Mouse (Mus musculus) lung, embryonic 14.5 days (tissue): ENCODE data around the gene Kcnn3. TPM values are rescaled to one million over a fixed set of nuclear protein-coding genes. Genes with fewer than 3 reads are reported as not detected.

Source experiments
- ATAC-seq: fragments of 200-750 bp; cut with Nextera tagmentation; 2 replicates; pipeline ENCODE4 v1.8.0; 2017; ENCODE audit warnings: mild to moderate bottlenecking, moderate TSS enrichment, moderate library complexity; ENCODE audit not compliant: insufficient read depth
- DNase-seq: peaks from one replicate; pipeline ENCODE4 v3.0.0-alpha.2; 2015
- H3K27ac ChIP-seq: fragments of 300-500 bp; sonication (generic); 2 replicates; pipeline ENCODE4 v1.5.1; 2014; ENCODE audit warnings: low read depth, mild to moderate bottlenecking, moderate library complexity
- H3K27me3 ChIP-seq: fragments of 300-500 bp; sonication (generic); 2 replicates; pipeline ENCODE4 v1.6.1; 2014; ENCODE audit warnings: low read length, control low read depth; ENCODE audit not compliant: insufficient read depth
- H3K36me3 ChIP-seq: fragments of 300-500 bp; sonication (generic); 2 replicates; pipeline ENCODE4 v1.6.1; 2014; ENCODE audit warnings: control low read depth; ENCODE audit not compliant: insufficient read depth
- H3K4me1 ChIP-seq: fragments of 300-500 bp; sonication (generic); 2 replicates; pipeline ENCODE4 v1.6.1; 2014; ENCODE audit warnings: antibody characterized with exemption, control low read depth; ENCODE audit not compliant: insufficient read depth
- H3K4me2 ChIP-seq: fragments of 300-500 bp; sonication (generic); 2 replicates; pipeline ENCODE4 v1.6.1; 2014; ENCODE audit warnings: mild to moderate bottlenecking
- H3K4me3 ChIP-seq: fragments of 300-500 bp; sonication (generic); 2 replicates; pipeline ENCODE4 v1.5.1; 2014; ENCODE audit warnings: low read depth, low read length
- H3K9ac ChIP-seq: fragments of 300-500 bp; sonication (generic); 2 replicates; pipeline ENCODE4 v1.6.1; 2014
- H3K9me3 ChIP-seq: fragments of 300-500 bp; sonication (generic); 2 replicates; pipeline ENCODE4 v1.6.1; 2016; ENCODE audit warnings: low read depth, low read length, control low read depth
- CTCF ChIP-seq: IDR thresholded peaks from 2 replicates; pipeline ENCODE4 v1.5.1; 2016; ENCODE audit warnings: antibody characterized with exemption, low read depth
- WGBS: fragments of 180-500 bp; shearing (Covaris S2); extraction: QIAGEN DNeasy Blood & Tissue Kit; methylation state at CpG from one replicate; pipeline ENCODE4 v1.1.7; 2014; 5-methylcytosine and 5-hydroxymethylcytosine counted together
- polyA plus RNA-seq: library from polyadenylated mRNA; unstranded; fragments of >200 nt; fragmentation: Nextera tagmentation; extraction: Ambion mirVana; gene quantifications from 2 replicates; pipeline ENCODE4 v1.2.1, GENCODE M21; 2014

Kcnn3 gene
- polyA plus RNA-seq, 1 experiment from 2014 or later = 1.0 TPM

GRCm38 (mm10) chr3:89633531-89633930 lies 113.6 kb downstream of the Kcnn3 start:
- H3K4me1 ChIP-seq = peaks cover 13% of the 10 kb centered on the region
- H3K27me3 ChIP-seq = no peaks in the 10 kb centered on the region
- WGBS = 87% methylated on average over 6 of the region's 6 CpGs
- DNase-seq = no peak
- ATAC-seq = no peak
- H3K36me3 ChIP-seq = no peaks in the 10 kb centered on the region
- no peak overlapping the region for H3K4me3 ChIP-seq
- no peak for TF ChIP-seq CTCF
- H3K4me2 ChIP-seq = no peak overlapping the region
- no peaks in the 10 kb centered on the region for H3K9me3 ChIP-seq
- H3K9ac ChIP-seq = no peak overlapping the region
- H3K27ac ChIP-seq = no peak overlapping the region

GRCm38 (mm10) chr3:89633941-89634340 lies 114.0 kb downstream of the Kcnn3 start:
- H3K4me3 ChIP-seq = no peak overlapping the region
- H3K4me1 ChIP-seq = peaks cover 13% of the 10 kb centered on the region
- H3K36me3 ChIP-seq = no peaks in the 10 kb centered on the region
- no peaks in the 10 kb centered on the region for H3K9me3 ChIP-seq
- no peak for TF ChIP-seq CTCF
- no peak overlapping the region for H3K4me2 ChIP-seq
- DNase-seq (no peak), ATAC-seq (no peak)
- H3K27ac ChIP-seq = no peak overlapping the region
- WGBS = 88% methylated on average over 6 of the region's 6 CpGs
- H3K9ac ChIP-seq = no peak overlapping the region
- no peaks in the 10 kb centered on the region for H3K27me3 ChIP-seq

GRCm38 (mm10) chr3:89640804-89641203 lies 120.8 kb downstream of the Kcnn3 start:
- H3K27ac ChIP-seq = no peak overlapping the region
- ATAC-seq (no peak), DNase-seq (no peak)
- H3K4me2 ChIP-seq = no peak overlapping the region
- H3K9ac ChIP-seq = no peak overlapping the region
- no peaks in the 10 kb centered on the region for H3K36me3 ChIP-seq
- H3K4me1 ChIP-seq = no peaks in the 10 kb centered on the region
- no peak for TF ChIP-seq CTCF
- H3K4me3 ChIP-seq = no peak overlapping the region
- no peaks in the 10 kb centered on the region for H3K27me3 ChIP-seq
- H3K9me3 ChIP-seq = no peaks in the 10 kb centered on the region
- 20% methylated on average over 3 of the region's 3 CpGs for WGBS

GRCm38 (mm10) chr3:89643391-89643790 lies 123.4 kb downstream of the Kcnn3 start:
- H3K4me3 ChIP-seq = no peak overlapping the region
- H3K36me3 ChIP-seq = no peaks in the 10 kb centered on the region
- H3K4me2 ChIP-seq = no peak overlapping the region
- H3K4me1 ChIP-seq = no peaks in the 10 kb centered on the region; the same call in 1 of the 2 replicates
- H3K27ac ChIP-seq = no peak overlapping the region
- no peak for DNase-seq
- no peak for TF ChIP-seq CTCF
- WGBS = 19% methylated on average over 8 of the region's 8 CpGs
- H3K9me3 ChIP-seq = no peaks in the 10 kb centered on the region
- no peak for ATAC-seq
- H3K27me3 ChIP-seq = no peaks in the 10 kb centered on the region
- H3K9ac ChIP-seq = no peak overlapping the region

GRCm38 (mm10) chr3:89646813-89647255 lies 126.9 kb downstream of the Kcnn3 start:
- H3K9ac ChIP-seq = no peak overlapping the region
- H3K36me3 ChIP-seq = no peaks in the 10 kb centered on the region
- H3K4me1 ChIP-seq = no peaks in the 10 kb centered on the region; the same call in 1 of the 2 replicates
- peak overlapping the region; percentile 84 for H3K27ac ChIP-seq
- H3K4me3 ChIP-seq = no peak overlapping the region
- no peaks in the 10 kb centered on the region for H3K9me3 ChIP-seq
- no peak overlapping the region for H3K4me2 ChIP-seq
- ATAC-seq = peak; percentile 64
- TF ChIP-seq CTCF = no peak
- WGBS = 35% methylated on average over 5 of the region's 5 CpGs
- peak; percentile 84 for DNase-seq
- no peaks in the 10 kb centered on the region for H3K27me3 ChIP-seq

- no peak overlapping the region for H3K4me2 ChIP-seq
- no peaks in the 10 kb centered on the region for H3K9me3 ChIP-seq
- no peaks in the 10 kb centered on the region for H3K36me3 ChIP-seq
- no peaks in the 10 kb centered on the region; the same call in 1 of the 2 replicates for H3K4me1 ChIP-seq
- TF ChIP-seq CTCF = no peak
- no peak overlapping the region for H3K9ac ChIP-seq
- WGBS = 66% methylated on average over 6 of the region's 6 CpGs
- no peak overlapping the region for H3K4me3 ChIP-seq
- H3K27me3 ChIP-seq = no peaks in the 10 kb centered on the region
- DNase-seq = peak; percentile 65
- peak overlapping the region; percentile 84 for H3K27ac ChIP-seq
- 0 out of 2 replicates have a peak, but pooled peaks have one; percentile 55 for ATAC-seq
These were observed 127.4 kb downstream of the Kcnn3 start for GRCm38 (mm10) chr3:89647268-89647874.

GRCm38 (mm10) chr3:89649890-89650289 lies 129.9 kb downstream of the Kcnn3 start:
- no peaks in the 10 kb centered on the region; the same call in 1 of the 2 replicates for H3K4me1 ChIP-seq
- no peak overlapping the region for H3K9ac ChIP-seq
- ATAC-seq (no peak), DNase-seq (no peak)
- no peak overlapping the region for H3K4me2 ChIP-seq
- TF ChIP-seq CTCF = no peak
- 83% methylated on average over 7 of the region's 7 CpGs for WGBS
- H3K27me3 ChIP-seq = no peaks in the 10 kb centered on the region
- no peak overlapping the region for H3K4me3 ChIP-seq
- H3K27ac ChIP-seq = no peak overlapping the region
- H3K9me3 ChIP-seq = no peaks in the 10 kb centered on the region
- H3K36me3 ChIP-seq = no peaks in the 10 kb centered on the region
